Mouse (Mus musculus) cerebellum, adult 2 months (tissue): ENCODE data around the gene Espn.

Experiments used
- CTCF ChIP-seq: fragments of 200-500 bp; IDR thresholded peaks from 2 replicates; pipeline ENCODE4 v1.5.1; 2011; ENCODE audit warnings: low read depth, mild to moderate bottlenecking, control low read depth, low read length, moderate library complexity, borderline replicate concordance; ENCODE audit not compliant: insufficient read depth
- POLR2A ChIP-seq: fragments of 200-500 bp; IDR thresholded peaks from 2 replicates; pipeline ENCODE4 v1.6.1; 2011; ENCODE audit warnings: low read length, control low read depth, borderline replicate concordance; ENCODE audit not compliant: insufficient read depth

GRCm38 (mm10) chr4:152115921-152116612 is 36.1 kb downstream of the Espn start, which contains the start of gene Tnfrsf25:
- TF ChIP-seq CTCF (no peak), POLR2A (no peak)
